Mouse (Mus musculus): Measurements from ENCODE around the gene Nt5dc3. TPM values are rescaled to one million over a fixed set of nuclear protein-coding genes. Genes with fewer than 3 reads are reported as not detected.

The Nt5dc3 gene
- total RNA-seq, 2 experiments from 2014 or later: 11.2 to 11.3 TPM

DNA sequence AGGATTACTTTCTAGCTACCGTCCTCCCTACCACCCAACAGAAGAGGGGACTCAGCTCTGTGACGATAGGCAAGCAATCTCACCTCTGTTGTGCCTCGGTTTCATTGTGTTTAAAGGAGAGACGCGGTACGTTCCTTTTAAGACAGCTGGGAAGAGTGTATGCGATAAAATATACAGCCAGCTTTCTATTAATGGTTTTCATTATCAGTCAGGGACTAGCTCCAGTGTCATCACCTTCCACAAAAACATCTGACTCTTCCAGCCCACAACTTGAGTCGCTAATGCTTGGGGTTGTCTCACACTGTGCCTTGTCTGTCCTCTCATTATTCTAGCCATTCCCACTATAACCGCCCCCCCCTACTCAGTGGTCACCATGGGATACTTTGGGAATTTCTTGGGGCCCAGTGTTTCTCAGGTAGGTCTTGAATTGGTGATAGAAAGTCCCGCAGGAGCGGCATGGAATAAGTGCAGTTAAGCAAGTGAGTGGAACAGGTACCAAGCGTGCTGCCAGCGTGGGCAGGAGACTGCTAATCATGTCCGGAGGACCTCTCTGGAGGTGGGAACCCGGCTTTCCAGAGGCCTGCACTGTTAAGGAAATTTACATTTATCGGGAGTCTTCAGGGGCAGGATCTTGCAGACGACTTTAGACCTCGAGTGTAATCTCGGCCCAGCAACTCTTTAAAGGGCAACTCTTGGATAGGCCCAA, 1.0 kb upstream of the Nt5dc3 start:
- no peak for DNase-seq (ENCODE audit: low spot score in 2 of 2)

DNA sequence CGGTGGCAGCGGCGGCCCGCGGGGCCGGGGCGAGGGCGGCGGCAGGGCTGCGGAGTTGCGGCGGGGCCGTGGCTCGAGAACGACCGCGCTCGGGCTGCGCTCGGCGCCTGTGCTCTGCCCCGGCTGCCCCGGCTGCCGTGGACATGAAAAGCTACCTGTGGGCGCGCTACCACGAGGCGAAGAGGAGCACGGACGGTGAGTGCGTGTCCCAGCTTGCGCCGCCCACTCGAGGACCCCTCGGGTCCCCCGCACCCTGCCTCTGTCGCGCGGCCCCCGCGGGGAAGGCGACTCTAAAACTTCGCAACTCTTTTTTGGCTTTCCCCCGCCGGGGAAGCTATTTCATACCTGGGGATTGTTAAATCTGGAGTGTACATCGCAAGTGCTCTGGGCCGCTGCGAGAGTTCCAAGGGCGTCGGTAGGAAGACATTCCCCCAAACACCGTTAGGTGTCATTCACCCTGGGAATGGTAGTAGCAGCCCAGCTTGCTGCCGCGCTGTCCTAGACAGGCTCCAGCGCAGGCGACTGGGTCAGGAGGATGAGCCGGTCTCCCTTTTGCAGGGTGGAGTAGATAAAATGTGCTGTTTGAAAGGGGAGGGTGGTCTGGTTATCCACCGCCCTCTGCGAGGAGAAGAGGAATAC, 431 bp downstream of the Nt5dc3 start:
- peak in 1 of 2 experiments; percentile 40 for DNase-seq (ENCODE audit: low spot score in 2 of 2)

DNA sequence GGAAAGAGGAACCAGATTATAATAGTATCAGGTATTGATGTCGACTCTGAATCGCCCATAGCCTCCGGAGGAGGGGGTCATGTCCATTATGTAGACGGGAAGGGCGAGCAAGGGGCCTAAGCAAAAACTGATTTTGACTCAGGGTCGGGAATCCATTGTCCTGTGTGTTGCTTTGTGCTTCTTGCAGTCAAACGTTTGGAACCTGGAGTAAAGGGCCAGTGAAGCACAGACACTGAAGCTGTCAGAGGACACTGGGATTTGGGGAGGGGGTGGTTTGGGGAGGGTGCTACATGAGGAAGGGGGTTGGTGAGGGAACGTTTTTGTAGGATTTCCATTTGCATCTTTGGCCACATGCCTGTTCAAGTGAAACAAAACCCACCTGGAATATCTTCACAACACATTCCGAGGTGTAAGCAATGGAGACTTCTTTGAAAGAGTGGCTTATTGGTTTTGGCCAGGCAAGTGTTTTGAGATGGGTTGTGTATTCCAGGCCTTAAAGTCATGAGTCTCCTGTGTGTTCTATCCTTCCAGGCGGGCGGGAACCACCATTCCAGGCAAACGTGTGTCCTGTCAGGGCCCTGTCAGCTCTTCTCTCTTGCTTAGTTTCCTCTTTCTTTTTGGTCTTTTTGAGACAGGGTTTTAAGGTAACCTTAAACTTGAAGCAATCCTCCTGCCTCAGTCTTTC, 1.2 kb downstream of the Nt5dc3 start:
- DNase-seq (ENCODE audit: low spot score in 2 of 2): no peak

DNA sequence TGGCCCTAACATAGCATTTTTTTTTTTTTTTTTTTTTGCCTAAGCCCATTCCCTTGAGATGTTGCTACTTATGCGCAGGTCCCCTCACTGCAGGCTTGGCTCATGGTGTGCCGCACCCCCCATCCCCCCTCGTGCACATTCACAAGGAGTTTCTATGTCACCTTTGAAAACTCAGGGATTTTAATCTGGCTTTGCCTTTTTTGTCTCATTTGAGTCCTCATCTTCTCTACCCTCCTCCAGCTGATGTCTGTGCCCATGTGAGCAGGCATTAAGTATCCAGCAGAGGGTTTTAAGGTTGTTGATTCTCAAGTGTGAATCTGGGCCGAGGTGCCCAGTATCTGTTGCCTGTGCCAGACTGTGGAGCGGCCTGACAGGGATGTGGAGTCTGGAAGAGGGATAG, 2.8 kb downstream of the Nt5dc3 start:
- no peak for DNase-seq (ENCODE audit: low spot score in 2 of 2)

DNA sequence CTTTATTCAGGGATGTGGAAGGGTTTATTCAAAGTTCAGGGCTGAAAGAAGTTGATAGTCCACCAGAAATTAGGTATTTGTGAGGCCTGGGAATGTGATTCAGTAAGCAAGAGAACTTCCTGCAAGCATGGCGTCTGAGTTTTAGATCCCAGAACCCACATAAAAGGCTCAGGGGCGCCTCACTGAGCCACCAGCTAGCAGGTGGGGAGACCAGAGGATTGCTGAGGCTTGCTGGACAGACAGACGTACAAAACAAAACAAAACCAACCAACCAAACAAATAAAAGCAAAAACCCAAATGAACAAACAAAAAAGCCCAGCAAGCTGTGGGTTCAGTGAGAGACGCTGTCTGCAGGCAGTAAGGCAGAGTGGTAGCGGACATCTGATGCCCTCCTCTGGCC, 3.9 kb downstream of the Nt5dc3 start:
- DNase-seq (ENCODE audit: low spot score in 2 of 2): no peak

DNA sequence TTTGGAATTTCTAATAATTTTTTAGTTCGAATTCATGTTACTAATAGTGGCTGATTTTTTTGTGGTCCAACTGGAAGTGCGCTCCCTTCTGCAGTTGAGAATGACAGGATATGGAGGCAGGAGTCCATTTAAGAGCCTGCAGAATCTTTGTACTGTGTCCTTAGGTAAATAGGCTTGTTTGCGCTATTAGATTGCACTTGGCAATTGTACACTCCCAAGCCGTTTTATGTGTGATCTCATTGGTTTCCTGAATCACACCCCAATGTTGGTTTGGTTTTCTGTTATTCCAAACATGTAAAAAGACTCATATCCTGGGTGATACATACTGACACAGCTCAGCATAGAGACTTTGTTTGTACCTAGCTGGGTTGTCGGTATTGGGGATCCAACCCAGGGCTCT, 4.8 kb downstream of the Nt5dc3 start:
- no peak for DNase-seq (ENCODE audit: low spot score in 2 of 2)

DNA sequence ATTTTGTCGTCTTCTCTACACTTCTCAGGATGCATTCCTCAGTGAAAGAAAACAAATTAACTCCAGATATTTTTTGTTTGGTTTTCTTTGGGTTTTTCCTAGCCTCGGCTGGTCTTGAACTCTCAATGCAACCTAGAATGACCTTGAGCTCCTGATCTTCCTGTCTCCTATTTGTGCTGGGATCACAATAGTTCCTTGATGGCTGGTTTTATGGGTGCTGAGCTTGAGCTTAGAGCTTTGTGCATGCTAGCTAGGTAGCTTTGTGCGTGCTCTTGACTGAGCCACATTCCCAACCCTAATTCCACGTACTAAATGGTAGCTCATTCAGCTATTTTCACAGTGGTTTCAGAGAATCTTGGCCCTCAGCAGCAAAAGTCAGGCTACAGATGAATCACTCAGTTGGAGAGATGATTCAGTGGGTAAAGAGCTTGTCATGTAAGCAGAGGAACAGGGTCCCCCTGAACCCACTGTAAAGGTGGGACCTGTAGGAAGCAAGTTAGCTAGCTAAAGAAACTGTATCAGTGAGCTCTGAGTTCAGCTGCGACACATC, 5.4 kb downstream of the Nt5dc3 start:
- no peak for DNase-seq (ENCODE audit: low spot score in 2 of 2)

DNA sequence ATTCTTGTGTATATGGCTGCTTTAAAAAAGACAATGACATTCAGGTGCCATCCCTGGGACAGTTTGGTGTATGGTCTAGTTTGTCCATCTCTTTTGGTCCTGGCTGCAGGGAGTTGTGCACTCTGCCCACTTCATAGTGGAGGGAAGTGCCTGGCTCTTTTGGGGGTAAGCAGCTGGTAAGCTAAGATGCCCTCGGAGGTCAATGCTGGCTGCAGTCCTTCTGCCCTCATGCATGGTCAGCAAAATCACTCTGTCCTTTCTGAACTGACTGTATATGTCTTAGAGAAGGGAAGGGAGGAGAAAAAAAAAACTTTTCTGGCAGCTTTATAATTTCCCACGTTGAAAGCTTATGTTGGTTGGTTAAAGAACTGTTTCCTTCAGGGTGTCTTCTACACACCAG, 6.6 kb downstream of the Nt5dc3 start:
- no peak for DNase-seq (ENCODE audit: low spot score in 2 of 2)

DNA sequence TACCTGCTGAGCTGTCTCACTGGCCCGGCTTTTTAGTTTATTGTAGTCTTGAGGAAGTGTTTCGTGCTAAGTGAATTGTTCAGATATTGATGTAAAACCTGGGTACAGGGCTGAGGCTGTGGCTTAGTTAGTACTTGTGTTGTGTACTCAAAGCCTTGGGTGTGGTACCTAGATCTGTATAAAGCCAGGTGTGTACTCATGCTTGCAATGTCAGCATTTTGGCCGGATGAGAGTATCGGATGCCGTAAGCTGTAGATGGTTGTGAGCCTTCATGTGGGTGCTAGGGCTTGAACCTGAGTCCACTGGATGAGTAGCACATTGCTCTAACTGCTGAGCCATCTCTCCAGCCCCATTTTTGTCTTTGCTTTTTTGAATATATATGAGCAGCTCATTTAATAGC, 7.3 kb downstream of the Nt5dc3 start:
- no peak for DNase-seq (ENCODE audit: low spot score in 2 of 2)

DNA sequence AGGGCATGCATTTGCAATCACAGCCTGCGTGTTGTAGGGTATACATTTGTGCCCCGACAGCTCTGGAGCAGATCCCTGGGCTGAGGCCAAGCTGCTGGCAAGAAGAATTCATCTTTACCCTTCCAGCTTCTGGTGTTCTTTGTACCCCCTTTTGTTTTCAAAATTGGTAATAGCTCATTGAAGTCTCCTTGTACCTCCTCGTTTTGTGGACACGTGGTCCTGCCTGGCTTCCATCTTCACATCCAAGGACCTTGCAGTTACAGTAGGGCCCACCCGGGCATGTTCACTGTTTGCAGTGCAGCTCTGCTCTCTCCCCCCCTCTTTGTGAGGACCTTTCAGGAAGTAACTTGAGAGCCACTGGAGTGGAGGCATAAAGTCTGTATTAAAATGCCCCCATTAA, 9.4 kb downstream of the Nt5dc3 start:
- DNase-seq (ENCODE audit: low spot score in 2 of 2): no peak

DNA sequence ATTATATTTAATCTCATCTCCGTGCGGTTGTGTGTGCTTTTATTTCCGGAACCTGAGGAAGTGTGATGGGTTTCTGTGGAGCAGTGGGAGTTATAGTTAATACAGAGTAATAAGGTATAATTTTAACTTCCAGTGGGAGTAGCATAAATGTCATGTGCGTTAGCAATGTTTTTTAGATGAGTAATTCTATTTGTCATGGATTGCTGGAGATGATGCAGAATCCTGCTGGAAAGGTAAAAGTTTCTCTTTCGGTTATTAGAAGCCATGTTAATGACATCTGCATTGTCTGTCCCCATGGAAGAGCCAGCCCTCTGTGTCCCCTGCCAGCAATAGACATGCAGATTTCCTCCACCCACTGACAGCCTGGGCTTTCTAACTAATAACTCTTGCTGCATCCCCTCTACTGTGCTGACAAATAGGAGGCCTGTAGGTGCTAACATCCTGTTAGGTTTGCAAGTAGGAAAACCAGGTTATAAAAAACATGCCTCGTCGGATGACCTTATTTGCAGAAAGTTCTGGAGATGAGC, 10.4 kb downstream of the Nt5dc3 start:
- no peak for DNase-seq (ENCODE audit: low spot score in 2 of 2)

DNA sequence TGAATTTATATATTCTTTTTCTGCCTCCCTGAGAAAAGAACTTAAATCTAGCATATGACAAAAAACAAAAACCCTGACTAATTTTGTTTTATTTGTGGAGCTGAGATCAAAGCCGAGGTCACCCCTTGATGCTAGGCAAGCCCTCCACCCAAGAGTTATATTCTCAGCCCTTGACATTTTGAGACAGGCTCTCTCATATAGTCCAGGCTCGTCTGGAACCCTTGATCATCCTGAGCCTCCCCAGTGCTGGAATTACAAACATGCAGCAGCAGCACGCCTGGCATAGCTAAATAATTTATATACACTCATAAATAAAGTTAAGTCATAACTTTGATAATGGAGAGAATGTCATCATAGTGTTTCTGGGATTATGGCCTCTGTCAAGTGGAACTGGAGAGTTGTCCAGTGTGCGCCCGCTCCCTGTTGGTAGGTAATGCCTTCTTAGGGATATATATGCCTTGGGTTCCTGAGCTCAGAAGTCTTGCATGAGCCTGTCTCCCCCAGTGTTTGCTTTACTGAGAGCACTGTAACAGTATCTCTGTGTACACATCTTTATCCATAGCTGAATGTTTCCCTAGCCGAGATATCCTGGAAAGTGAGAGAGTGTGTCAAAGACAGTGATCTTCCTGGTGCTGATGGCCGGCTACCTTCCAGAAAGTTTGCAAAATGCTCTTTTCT, 12.8 kb downstream of the Nt5dc3 start:
- no peak for DNase-seq (ENCODE audit: low spot score in 2 of 2)

DNA sequence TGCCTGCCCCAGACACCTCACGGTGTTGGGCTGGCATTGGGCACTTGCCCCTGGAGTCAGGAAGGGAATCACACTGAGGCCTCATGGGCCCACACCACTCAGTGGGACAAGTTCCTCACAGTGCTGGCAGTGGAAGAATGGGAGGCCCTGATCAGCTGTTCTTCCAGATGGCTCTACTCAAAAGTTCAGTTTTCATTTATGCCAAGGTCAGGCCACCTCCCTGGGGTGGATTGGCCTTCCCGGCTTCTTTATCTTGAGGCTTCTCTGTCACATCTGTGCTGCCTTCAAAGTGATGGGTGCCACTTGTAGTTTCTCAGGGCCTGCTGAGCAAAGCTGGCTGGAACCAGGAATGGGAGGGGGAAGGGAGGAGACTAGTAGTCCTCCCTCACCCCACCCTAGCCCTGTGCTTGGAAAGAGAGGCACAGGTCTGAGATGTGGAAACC, 14.7 kb downstream of the Nt5dc3 start:
- DNase-seq (ENCODE audit: low spot score in 2 of 2): no peak

DNA sequence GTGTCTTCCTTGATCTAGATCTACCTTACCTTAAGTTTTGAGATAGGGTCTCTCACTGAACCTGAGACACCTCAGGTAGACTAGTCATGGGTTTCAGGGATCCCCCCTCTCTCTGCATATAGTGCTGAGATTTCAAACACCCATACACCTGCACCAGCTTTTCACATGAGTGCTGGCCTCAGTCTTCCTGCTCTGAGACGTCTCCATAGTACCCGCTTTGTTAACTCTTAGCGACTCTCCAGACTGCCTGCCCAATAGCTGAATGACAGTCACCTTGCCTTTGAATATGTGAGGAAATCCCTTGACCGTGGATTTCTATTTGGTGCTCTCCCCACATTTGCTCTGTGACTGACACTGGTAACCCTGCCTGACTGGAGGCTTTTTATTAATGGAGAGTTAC, 15.4 kb downstream of the Nt5dc3 start:
- no peak for DNase-seq (ENCODE audit: low spot score in 2 of 2)

DNA sequence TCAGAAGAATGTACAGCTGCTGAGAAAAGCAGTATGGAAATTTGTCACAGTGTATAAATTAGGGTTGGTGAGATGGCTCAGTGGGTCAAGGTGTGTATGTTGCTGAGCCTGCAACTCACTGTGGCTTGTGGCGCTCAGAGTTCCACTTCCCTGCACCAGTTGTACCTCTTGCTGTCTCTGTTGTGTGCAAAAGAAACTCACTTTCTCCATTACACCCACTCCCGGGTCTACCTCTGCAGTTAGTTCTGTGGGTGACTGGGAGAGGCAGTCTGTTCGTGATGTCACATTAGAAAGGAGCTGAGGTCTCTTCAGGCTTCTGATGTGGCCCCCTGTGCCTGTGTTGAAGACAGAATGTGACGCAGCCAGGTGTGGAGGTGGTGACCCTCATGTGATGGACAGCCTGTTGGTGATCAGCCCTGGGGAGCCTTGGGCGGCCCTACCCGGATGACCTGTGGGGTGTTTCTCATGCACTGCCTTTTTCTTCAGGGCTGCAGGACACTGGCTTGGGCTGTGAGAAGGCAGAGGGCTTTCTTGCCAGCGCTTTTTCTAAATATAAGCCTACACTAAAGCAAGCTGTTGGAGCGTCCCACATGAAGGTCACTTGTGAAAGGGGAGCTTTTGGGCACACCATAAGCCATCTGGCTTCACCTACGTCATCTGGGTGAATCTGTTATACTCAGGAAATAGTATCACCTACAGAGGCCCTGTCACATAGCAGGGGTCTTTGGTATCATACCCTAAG, 16.2 kb downstream of the Nt5dc3 start:
- DNase-seq (ENCODE audit: low spot score in 2 of 2): no peak

DNA sequence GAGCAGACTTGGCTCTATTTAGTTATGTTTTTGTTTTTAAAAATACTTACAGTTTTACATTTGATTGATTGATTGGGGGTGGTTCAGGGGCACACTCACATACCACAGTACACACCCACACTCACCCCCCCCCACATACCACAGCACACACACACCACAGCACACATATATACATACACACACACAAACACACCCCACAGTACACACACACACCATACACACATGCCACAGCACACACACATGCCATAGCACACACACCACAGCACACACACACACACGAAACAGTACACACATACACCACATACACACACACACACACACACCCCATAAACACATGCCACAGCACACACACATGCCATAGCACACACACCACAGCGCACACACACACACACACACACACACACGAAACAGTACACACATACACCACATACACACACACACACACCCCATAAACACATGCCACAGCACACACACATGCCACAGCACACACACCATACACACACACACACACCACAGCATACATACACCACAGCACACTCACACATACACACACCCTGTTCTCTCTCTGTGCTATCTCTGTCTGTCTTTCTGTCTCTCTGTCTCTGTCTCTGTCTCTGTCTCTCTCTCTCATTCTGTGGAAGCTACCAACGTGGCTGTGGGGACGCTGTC, 17.4 kb downstream of the Nt5dc3 start:
- no peak for DNase-seq (ENCODE audit: low spot score in 2 of 2)

DNA sequence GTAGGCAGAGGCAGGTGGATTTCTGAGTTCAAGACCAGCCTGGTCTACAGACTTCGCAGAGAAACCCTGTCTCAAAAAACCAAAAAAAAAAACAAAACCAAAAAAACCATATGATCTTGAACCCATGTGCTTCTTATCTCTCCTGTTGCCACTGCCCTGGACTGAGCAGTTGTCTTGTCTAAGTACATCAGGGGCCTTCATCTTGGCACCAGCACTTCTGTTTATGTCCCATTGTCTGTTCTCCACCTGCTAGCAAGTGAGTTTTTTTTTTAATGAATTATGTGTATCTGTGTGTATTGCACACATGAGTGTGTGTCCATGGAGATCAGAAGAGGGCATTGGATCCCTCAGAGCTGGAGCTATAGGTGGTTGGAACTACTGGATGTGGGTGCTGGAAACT, 28.6 kb downstream of the Nt5dc3 start:
- no peak for DNase-seq (ENCODE audit: low spot score in 2 of 2)

DNA sequence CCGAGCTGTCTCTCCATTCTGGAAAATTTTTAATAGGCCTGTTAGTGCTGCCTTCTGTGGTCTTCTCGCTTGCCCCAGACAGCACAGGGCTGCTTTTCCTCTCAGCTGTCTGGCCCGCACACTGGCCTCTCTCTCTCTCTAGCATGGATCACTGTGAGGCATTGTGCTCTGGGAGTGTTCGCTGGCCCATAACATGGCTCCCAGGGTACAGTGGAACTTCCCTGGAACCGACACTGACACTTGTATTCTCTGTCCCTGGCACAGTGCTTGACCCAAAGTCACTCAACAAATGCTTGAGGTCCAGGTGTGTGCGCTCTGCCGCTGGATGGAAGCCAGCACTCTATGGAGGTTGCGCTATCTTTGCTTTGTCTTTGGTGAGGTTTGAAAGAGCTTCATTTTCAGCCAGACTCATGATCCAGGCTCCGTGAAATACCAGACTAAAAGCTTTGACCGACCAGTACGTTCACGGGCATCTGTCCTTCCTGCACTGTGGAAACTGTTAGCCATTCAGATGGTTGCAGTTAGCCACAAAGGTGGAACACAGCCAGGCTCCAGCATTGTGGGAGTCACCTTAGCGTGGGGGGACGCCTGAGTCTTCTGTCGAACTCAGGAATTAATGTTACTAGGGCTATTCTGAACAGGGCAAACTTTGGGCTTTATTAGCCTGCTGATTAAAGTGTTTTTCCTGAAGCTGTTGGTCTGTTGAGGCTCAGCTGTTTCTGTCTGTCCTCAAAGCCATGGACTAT, 29.4 kb downstream of the Nt5dc3 start:
- DNase-seq (ENCODE audit: low spot score in 2 of 2): no peak

DNA sequence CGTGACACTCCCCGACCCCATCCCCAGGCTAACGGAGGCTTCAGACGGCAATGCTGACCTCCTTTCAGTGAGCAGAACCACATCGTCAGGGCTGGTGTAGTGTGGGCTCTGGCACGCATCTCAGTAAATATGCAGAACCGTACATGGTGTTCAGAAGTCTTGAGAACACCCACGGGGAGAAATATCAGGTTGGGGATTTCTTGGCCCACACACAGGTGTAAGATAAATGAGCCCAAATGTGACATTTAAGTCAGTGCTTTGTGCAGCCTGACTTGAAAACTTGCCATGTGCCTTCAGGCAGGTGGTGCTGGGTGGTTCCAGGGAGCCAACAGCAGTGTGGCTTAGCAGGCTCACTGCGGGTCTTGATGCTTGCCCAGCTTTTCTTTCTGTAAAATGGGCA, 31.2 kb downstream of the Nt5dc3 start:
- DNase-seq (ENCODE audit: low spot score in 2 of 2): no peak

Measured in gastrocnemius, postnatal 4 days (tissue).